Mouse (Mus musculus) spleen, adult 2 months (tissue): ENCODE results near the gene Haspin. TPM values are rescaled to one million over a fixed set of nuclear protein-coding genes. Genes with fewer than 3 reads are reported as not detected.
A peak's percentile ranks its signal among the peaks of the same experiment; 100 is the strongest.

ENCODE experiments used
- DNase-seq, 2 experiments: peaks; one replicate each; pipeline versions ENCODE4 v3.0.0 to v3.0.0-alpha.2; 2012 to 2021; ENCODE audit warnings: low spot score in 2 of 2, low read depth in 1 of 2
- H3K27ac ChIP-seq: fragments of 200-500 bp; 2 replicates; pipeline ENCODE4 v1.5.1; 2012; ENCODE audit warnings: low read length, inconsistent platforms; ENCODE audit not compliant: insufficient read depth
- H3K27me3 ChIP-seq: fragments of 200-500 bp; 2 replicates; pipeline ENCODE4 v1.6.1; 2012; ENCODE audit warnings: mild to moderate bottlenecking, moderate library complexity, low read length, inconsistent platforms; ENCODE audit not compliant: control insufficient read depth, insufficient read depth
- H3K36me3 ChIP-seq: fragments of 200-500 bp; 2 replicates; pipeline ENCODE4 v1.6.1; 2012; ENCODE audit warnings: mild to moderate bottlenecking, low read length, inconsistent platforms; ENCODE audit not compliant: control insufficient read depth, insufficient read depth
- H3K4me1 ChIP-seq: fragments of 200-500 bp; 2 replicates; pipeline ENCODE4 v1.6.1; 2011; ENCODE audit warnings: inconsistent platforms; ENCODE audit not compliant: control insufficient read depth, insufficient read depth, insufficient read length
- H3K4me3 ChIP-seq: fragments of 200-500 bp; 2 replicates; pipeline ENCODE4 v1.5.1; 2011; ENCODE audit warnings: mild to moderate bottlenecking, inconsistent platforms; ENCODE audit not compliant: insufficient read depth, insufficient read length; ENCODE audit errors: extremely low read depth
- CTCF ChIP-seq: fragments of 200-500 bp; IDR thresholded peaks from 2 replicates; pipeline ENCODE4 v1.5.1; 2011; ENCODE audit warnings: mild to moderate bottlenecking, inconsistent platforms; ENCODE audit not compliant: insufficient read depth, insufficient read length, insufficient replicate concordance; ENCODE audit errors: extremely low read depth
- POLR2A ChIP-seq: fragments of 200-500 bp; IDR thresholded peaks from 2 replicates; pipeline ENCODE4 v1.6.1; 2011; ENCODE audit warnings: low read depth, low read length, inconsistent platforms
- WGBS: fragments of 180-500 bp; shearing (Covaris S2); methylation state at CpG from one replicate; pipeline ENCODE4 v1.1.7; 2018; 5-methylcytosine and 5-hydroxymethylcytosine counted together
- polyA plus RNA-seq: library from polyadenylated mRNA; depleted of rRNA; stranded (reverse); fragments of >200 nt; gene quantifications from 2 replicates; pipeline ENCODE4 v1.2.3, GENCODE M21; 2012; rRNA removed

The Haspin gene
- polyA plus RNA-seq = 2.2 and 2.5 TPM in 2 replicates

- H3K27ac ChIP-seq = no peak within 1 kb of the TSS
- under 1% methylated on average over 84 of the region's 84 CpGs for WGBS
- no peaks in the 10 kb centered on the region for H3K36me3 ChIP-seq
- H3K4me3 ChIP-seq = peak within 1 kb of the TSS; percentile 84
- H3K4me1 ChIP-seq = peaks cover 12% of the 10 kb centered on the region; the same call in 1 of the 2 replicates
- peak; percentile 96 for TF ChIP-seq CTCF
- no peak for TF ChIP-seq POLR2A
- DNase-seq = peak; percentile 70 to 90
- no peaks in the 10 kb centered on the region for H3K27me3 ChIP-seq
Measured at GRCm38 (mm10) chr11:73137591-73138501, at the start of gene Haspin. TSS of gene Haspin (minus strand) at chr11:73138294.

GRCm38 (mm10) chr11:73187231-73187630 lies 49.1 kb upstream of the Haspin start:
- no peak for DNase-seq
- Histone ChIP-seq H3K27me3 (no peaks in the 10 kb centered on the region), H3K4me3 (no peak overlapping the region), H3K27ac (no peak overlapping the region), H3K36me3 (peaks cover 7% of the 10 kb centered on the region), H3K4me1 (no peaks in the 10 kb centered on the region)
- WGBS = 92% methylated on average over 6 of the region's 6 CpGs
- TF ChIP-seq CTCF (no peak), POLR2A (no peak)

DNA sequence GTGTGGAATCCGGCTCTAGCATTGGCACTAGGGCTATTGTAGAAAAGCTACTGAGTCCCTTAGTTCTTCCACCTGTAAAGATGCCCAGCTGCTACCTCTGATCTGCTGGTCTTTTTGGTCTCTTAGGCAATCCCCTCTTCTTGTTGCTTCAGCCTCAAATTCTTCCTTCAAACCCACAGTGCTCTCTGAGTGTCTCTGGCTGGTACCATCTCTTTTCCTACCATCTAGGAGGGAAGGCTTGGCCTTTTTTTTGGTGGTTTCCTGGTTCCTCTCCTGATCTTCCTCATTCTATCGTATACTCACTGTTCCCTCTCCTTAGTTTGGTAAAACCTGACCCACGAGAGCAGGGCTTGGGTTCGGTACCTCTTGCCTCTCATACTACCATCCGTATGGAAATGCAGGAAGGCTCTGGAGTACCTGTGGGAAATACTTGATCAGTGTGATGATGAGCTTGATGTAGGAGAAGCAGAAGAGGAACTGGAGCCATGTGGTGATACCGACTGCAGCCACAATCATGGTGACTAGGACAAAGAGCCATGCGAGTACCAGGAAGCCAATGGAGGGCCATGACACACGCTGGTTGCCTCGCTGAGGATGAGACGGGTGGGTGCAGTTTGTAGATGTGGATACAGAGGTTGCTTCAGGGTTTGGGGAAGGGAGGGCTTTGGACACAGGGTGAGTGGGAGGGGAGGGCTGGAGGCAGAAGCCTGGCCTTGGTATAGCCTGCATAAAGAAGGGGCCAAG lies 48.0 kb upstream of the Haspin start:
- 76% methylated on average over 10 of the region's 10 CpGs for WGBS
- H3K27me3 ChIP-seq = no peaks in the 10 kb centered on the region
- TF ChIP-seq POLR2A (no peak), CTCF (no peak)
- no peak overlapping the region for H3K27ac ChIP-seq
- DNase-seq = no peak
- H3K4me1 ChIP-seq = no peaks in the 10 kb centered on the region
- peaks cover 4% of the 10 kb centered on the region for H3K36me3 ChIP-seq
- no peak overlapping the region for H3K4me3 ChIP-seq

DNA sequence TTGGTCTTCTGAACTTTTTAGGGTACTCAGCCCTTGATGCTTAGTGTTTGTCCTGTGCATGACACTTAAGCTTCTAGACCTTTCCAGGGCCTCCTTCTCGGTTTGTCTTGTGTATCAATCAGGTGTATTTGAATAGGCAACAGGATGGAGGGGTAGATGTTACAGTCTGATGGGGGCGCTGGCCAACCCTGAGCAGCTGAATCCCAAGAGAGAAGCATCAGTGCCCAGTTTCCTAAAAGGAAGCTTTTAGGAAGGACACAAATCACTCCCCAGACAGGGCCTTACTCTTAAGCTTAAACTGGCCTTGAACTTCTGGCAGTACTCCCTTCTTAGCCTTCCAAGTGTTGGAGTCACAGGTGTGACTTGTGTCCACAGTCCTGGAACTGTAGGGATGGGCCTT lies 39.8 kb upstream of the Haspin start:
- 28% methylated on average over 2 of the region's 2 CpGs for WGBS
- H3K4me1 ChIP-seq = peaks cover 5% of the 10 kb centered on the region
- no peak for TF ChIP-seq CTCF
- TF ChIP-seq POLR2A = no peak
- H3K27ac ChIP-seq = 0 out of 2 replicates have a peak overlapping the region, but pooled peaks have one; percentile 61
- no peak for DNase-seq
- H3K36me3 ChIP-seq = no peaks in the 10 kb centered on the region
- no peaks in the 10 kb centered on the region for H3K27me3 ChIP-seq
- peak overlapping the region; percentile 75 for H3K4me3 ChIP-seq

- TF ChIP-seq CTCF (no peak), POLR2A (no peak)
- Histone ChIP-seq H3K27ac (peak overlapping the region; percentile 61), H3K4me1 (peaks cover 5% of the 10 kb centered on the region), H3K36me3 (no peaks in the 10 kb centered on the region), H3K27me3 (no peaks in the 10 kb centered on the region), H3K4me3 (peak overlapping the region; percentile 75)
- DNase-seq = peak in 1 of 2 experiments; percentile 39
- WGBS = 0% methylated on average over 28 of the region's 28 CpGs
Measured at GRCm38 (mm10) chr11:73177509-73177875, 39.4 kb upstream of the Haspin start.

DNA sequence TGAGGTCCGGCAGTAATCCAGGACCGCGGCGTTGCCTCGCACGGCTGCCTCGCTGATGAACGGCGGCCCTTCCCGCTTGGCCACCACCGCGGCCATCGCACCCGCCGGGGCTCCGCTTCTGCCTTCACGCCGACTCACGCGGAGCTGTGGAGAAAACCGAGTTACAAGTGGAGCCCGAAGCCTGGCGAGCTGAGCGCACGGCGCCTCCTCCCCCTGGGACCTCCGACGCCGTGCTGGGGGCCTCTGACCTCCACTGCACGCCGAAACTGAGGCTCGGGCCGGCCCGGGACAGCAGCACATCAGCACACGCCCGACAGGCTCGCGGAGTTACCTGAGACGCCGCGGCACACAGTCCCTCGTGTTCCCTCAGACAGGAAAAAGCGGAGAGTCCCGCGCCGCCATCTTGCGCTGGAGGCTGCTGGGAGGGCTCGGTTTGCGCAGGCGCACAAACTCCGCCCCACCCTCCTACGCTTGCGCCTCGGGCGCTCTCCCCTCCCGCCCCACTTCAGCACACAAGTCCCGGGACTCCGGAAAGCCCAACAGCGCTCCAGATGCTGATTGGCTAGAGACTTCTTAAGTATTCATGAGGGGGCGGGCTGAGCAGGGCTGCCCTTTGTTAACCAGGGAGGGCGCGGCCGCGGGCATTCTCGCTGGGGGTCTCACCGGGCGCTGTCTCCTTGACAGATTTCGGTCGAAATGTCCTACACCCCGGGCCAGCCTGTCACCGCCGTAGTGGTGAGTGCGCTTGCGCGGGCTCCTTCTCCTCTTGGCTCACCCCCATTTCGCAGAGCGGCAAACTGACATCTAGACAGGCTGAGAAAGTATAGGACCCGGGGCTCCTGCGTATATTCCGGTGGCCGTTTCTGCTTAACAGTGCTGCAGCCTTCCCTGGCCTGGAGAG lies 38.8 kb upstream of the Haspin start, which contains the start of the genes Emc6 and Tax1bp3:
Gene Emc6 (minus strand): TSS at position 430 of the 901 bp plus-strand sequence.
Gene Tax1bp3 (plus strand): TSS at position 476 of the 901 bp plus-strand sequence.
- WGBS = under 1% methylated on average over 81 of the region's 81 CpGs
- Histone ChIP-seq H3K27me3 (no peaks in the 10 kb centered on the region), H3K4me1 (peaks cover 5% of the 10 kb centered on the region), H3K27ac (peak within 1 kb of the TSS; percentile 73), H3K36me3 (no peaks in the 10 kb centered on the region), H3K4me3 (peak within 1 kb of the TSS; percentile 75)
- no peak for TF ChIP-seq CTCF
- TF ChIP-seq POLR2A = peak; percentile 61
- DNase-seq = peak; percentile 95 to 96
